Mouse (Mus musculus): ENCODE results near the gene Olfr10. TPM values are rescaled to one million over a fixed set of nuclear protein-coding genes. Genes with fewer than 3 reads are reported as not detected.

Olfr10 gene
- not detected in 2 replicates for polyA plus RNA-seq (2012; rRNA removed)

GRCm38 (mm10) chr11:49304441-49304840 lies at the start of gene Olfr10:
Olfr10 (plus strand) TSS chr11:49304741.

GRCm38 (mm10) chr11:49278222-49278621 lies 26.3 kb upstream of the Olfr10 start, which contains the start of gene Olfr1393:
Olfr1393 (plus strand) TSS chr11:49278304.

GRCm38 (mm10) chr11:49284982-49285381 lies 19.6 kb upstream of the Olfr10 start, which contains the start of gene Olfr1392:
Olfr1392 (plus strand) TSS chr11:49285282.

DNA sequence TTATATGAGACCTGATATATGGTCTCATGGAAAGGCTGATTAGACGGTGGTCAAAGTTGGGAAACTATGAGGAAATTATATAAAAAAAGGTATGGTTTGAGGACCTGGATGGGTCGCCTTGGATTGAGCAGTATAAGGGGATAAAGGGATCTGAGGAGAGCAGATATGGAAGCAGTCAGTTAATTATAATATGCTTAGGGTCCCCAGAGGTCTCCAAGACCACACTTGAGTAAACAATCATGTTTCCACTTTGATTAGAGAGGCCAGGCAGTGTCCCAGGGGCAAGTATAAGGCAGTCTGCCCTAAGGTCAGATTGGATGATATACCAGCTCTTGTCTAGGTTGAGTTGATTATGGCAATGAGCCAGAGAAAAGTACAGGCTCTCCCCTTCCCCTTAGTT lies 17.9 kb downstream of the Olfr10 start, which contains the start of gene Olfr1391:
Gene Olfr1391, plus strand, starts transcription at position 301 of the 400 bp plus-strand sequence.

GRCm38 (mm10) chr11:49334888-49335287 lies 30.3 kb downstream of the Olfr10 start, which contains the start of gene Olfr1390:
Olfr1390 (plus strand) TSS chr11:49335188.

Other genes with a start within 250 kb of the Olfr10 start
- 2.0 TPM in 2 replicates for gene Tgtp2, start 240.5 kb upstream of the Olfr10 start, polyA plus RNA-seq (2012; rRNA removed)
- 2.3 and 4.1 TPM in 2 replicates for gene Ifi47, start 228.2 kb upstream of the Olfr10 start, polyA plus RNA-seq (2012; rRNA removed)
- gene Olfr1396, start 189.9 kb upstream of the Olfr10 start, polyA plus RNA-seq (2012; rRNA removed), result 0.52 TPM in 1 of 2 replicates, not detected in the other
- not detected in 2 replicates for gene Olfr1395, start 162.5 kb upstream of the Olfr10 start, polyA plus RNA-seq (2012; rRNA removed)
- gene Olfr1394, start 150.4 kb upstream of the Olfr10 start, polyA plus RNA-seq (2012; rRNA removed), result not detected in 2 replicates
- gene Btnl9, start 117.6 kb upstream of the Olfr10 start, polyA plus RNA-seq (2012; rRNA removed), result 7.7 and 9.6 TPM in 2 replicates
- 0.97 and 1.0 TPM in 2 replicates for gene Zfp62, start 101.4 kb upstream of the Olfr10 start, polyA plus RNA-seq (2012; rRNA removed)
- gene Mgat1, start 60.5 kb upstream of the Olfr10 start, polyA plus RNA-seq (2012; rRNA removed), result 218 and 240 TPM in 2 replicates
- gene Olfr1393, start 26.4 kb upstream of the Olfr10 start, polyA plus RNA-seq (2012; rRNA removed), result not detected in 2 replicates
- 0.16 and 0.17 TPM in 2 replicates for gene Olfr1392, start 19.5 kb upstream of the Olfr10 start, polyA plus RNA-seq (2012; rRNA removed)
- not detected in 2 replicates for gene Olfr1391, start 18.0 kb downstream of the Olfr10 start, polyA plus RNA-seq (2012; rRNA removed)
- gene Olfr1390, start 30.4 kb downstream of the Olfr10 start, polyA plus RNA-seq (2012; rRNA removed), result not detected in 2 replicates
- not detected in 2 replicates for gene Olfr1389, start 118.3 kb downstream of the Olfr10 start, polyA plus RNA-seq (2012; rRNA removed)
- 0.06 and 0.18 TPM in 2 replicates for gene Olfr1388, start 131.9 kb downstream of the Olfr10 start, polyA plus RNA-seq (2012; rRNA removed)
- gene Olfr1387, start 150.6 kb downstream of the Olfr10 start, polyA plus RNA-seq (2012; rRNA removed), result not detected in 2 replicates
- not detected in 2 replicates for gene Olfr1386, start 160.3 kb downstream of the Olfr10 start, polyA plus RNA-seq (2012; rRNA removed)
- not detected in 2 replicates for gene Olfr1385, start 184.3 kb downstream of the Olfr10 start, polyA plus RNA-seq (2012; rRNA removed)
- not detected in 2 replicates for gene Olfr1384, start 202.0 kb downstream of the Olfr10 start, polyA plus RNA-seq (2012; rRNA removed)
- gene Olfr1383, start 214.9 kb downstream of the Olfr10 start, polyA plus RNA-seq (2012; rRNA removed), result not detected in 2 replicates
- not detected in 2 replicates for gene Olfr1382, start 223.5 kb downstream of the Olfr10 start, polyA plus RNA-seq (2012; rRNA removed)
- not detected in 2 replicates for gene Olfr1381, start 238.7 kb downstream of the Olfr10 start, polyA plus RNA-seq (2012; rRNA removed)